ENCODE assay signal across 17 mouse cellular contexts in genomic region chr1:78190386-78191111, GRCm38 (mm10). TPM values are rescaled to one million over a fixed set of nuclear protein-coding genes. Genes with fewer than 3 reads are reported as not detected.
DNase-seq lines count a peak whose midpoint lies in the region; ATAC-seq lines count a peak whose summit lies in the region.
"Had no signal": no experiment of that assay in that cellular context is flagged by ENCODE, and none has a peak within 500 bp of the region (broad histone marks: within the 10 kb centered on the region; RNA-seq: fewer than 3 reads in every experiment).

No protein-coding gene starts in this region.

- peak; percentile 69 for ATAC-seq in hindbrain, embryonic 12.5 days (ENCODE audit: low FRiP score)
- peak; percentile 74 for ATAC-seq in midbrain, embryonic 13.5 days
- ATAC-seq: activated CD4-positive, CD25-positive, alpha-beta regulatory T cell, adult 4 months had no signal

- peak; percentile 58 for DNase-seq in heart, embryonic 10.5 days (ENCODE audit: low spot score)
- no peak for DNase-seq in heart, postnatal 14 days
- DNase-seq in yolk sac, embryonic 10.5 days (ENCODE audit: low spot score) = peak; percentile 3
- no peak for DNase-seq in left cerebral cortex, adult 18-20 months (ENCODE audit: low spot score in 2 of 2)
- DNase-seq in natural killer cell, adult 2 months (ENCODE audit: low spot score in 2 of 2) = no peak
- no peak for DNase-seq in cerebellum, adult 11 months
- DNase-seq: layer of hippocampus, adult 9-11 months; lung, postnatal 14 days; right cerebral cortex, postnatal 14 days; thymus, postnatal 36 days had no signal

- H3K27me3 ChIP-seq in heart, embryonic 10.5 days (ENCODE audit: insufficient read depth, poor library complexity, severe bottlenecking) = peaks cover 97% of the 10 kb centered on the region
- peaks cover 78% of the 10 kb centered on the region for H3K27me3 ChIP-seq in hindbrain, embryonic 12.5 days
- H3K27me3 ChIP-seq in midbrain, embryonic 13.5 days = peaks cover 75% of the 10 kb centered on the region

- peak overlapping the region; percentile 68 for H3K9ac ChIP-seq in hindbrain, embryonic 12.5 days
- peak overlapping the region; percentile 78 for H3K9ac ChIP-seq in midbrain, embryonic 13.5 days (replicated peaks)
- H3K9ac ChIP-seq: limb, embryonic 15.5 days had no signal

- intact Hi-C loops in heart, postnatal 14 days (cut with DNase I) = no loop called here

- no peak overlapping the region for H3K4me3 ChIP-seq in heart, embryonic 10.5 days
- peak overlapping the region; percentile 49 for H3K4me3 ChIP-seq in hindbrain, embryonic 12.5 days
- H3K4me3 ChIP-seq in midbrain, embryonic 13.5 days (replicated peaks) = peak overlapping the region; percentile 58

- H3K4me1 ChIP-seq in heart, embryonic 10.5 days = peaks cover 12% of the 10 kb centered on the region; the same call in 1 of the 2 replicates
- peaks cover 28% of the 10 kb centered on the region for H3K4me1 ChIP-seq in hindbrain, embryonic 12.5 days
- H3K4me1 ChIP-seq in midbrain, embryonic 13.5 days (replicated peaks) = peaks cover 45% of the 10 kb centered on the region

- no peaks in the 10 kb centered on the region for H3K36me3 ChIP-seq in heart, embryonic 10.5 days
- H3K36me3 ChIP-seq in hindbrain, embryonic 12.5 days = no peaks in the 10 kb centered on the region
- no peaks in the 10 kb centered on the region for H3K36me3 ChIP-seq in midbrain, embryonic 13.5 days
- H3K36me3 ChIP-seq: limb, embryonic 15.5 days had no signal

- peak overlapping the region; percentile 66 for H3K4me2 ChIP-seq in hindbrain, embryonic 12.5 days (replicated peaks)
- peak overlapping the region; percentile 75 for H3K4me2 ChIP-seq in midbrain, embryonic 13.5 days (replicated peaks)

- 7% methylated on average over 12 of the region's 12 CpGs for WGBS in heart, embryonic 10.5 days
- WGBS in hindbrain, embryonic 12.5 days = 3% methylated on average over 12 of the region's 12 CpGs
- 2% methylated on average over 12 of the region's 12 CpGs for WGBS in midbrain, embryonic 13.5 days

- H3K9me3 ChIP-seq in heart, embryonic 10.5 days = no peaks in the 10 kb centered on the region
- no peaks in the 10 kb centered on the region for H3K9me3 ChIP-seq in hindbrain, embryonic 12.5 days (replicated peaks)
- no peaks in the 10 kb centered on the region for H3K9me3 ChIP-seq in midbrain, embryonic 13.5 days
- H3K9me3 ChIP-seq: limb, embryonic 15.5 days had no signal

- H3K27ac ChIP-seq in heart, embryonic 10.5 days = no peak overlapping the region
- peak overlapping the region; percentile 87 for H3K27ac ChIP-seq in hindbrain, embryonic 12.5 days
- peak overlapping the region; percentile 93 for H3K27ac ChIP-seq in midbrain, embryonic 13.5 days
- H3K27ac ChIP-seq: limb, embryonic 15.5 days had no signal

RNA-seq across cellular contexts. Expression of gene Pax3, which starts 6.4 kb away (rescaled TPM):
- polyA plus RNA-seq in heart, embryonic 10.5 days (2016; fragmentation: Nextera tagmentation; extraction: Ambion mirVana) = 0.28 and 1.9 TPM in 2 replicates
- under 1 TPM in 1 of 2 experiments, not detected in 1; 0.07 TPM for total RNA-seq in heart, postnatal 14 days (2021)
- polyA plus RNA-seq in hindbrain, embryonic 12.5 days (2016; fragmentation: Nextera tagmentation; extraction: Ambion mirVana) = 32.7 and 37.5 TPM in 2 replicates
- polyA plus RNA-seq in midbrain, embryonic 13.5 days (2015; fragmentation: Nextera tagmentation; extraction: Ambion mirVana) = 30.4 and 35.6 TPM in 2 replicates
- total RNA-seq in left cerebral cortex, adult 18-20 months (2021) = not detected
- total RNA-seq: granulocyte monocyte progenitor cell, adult 5-6 weeks; MEL had no signal
- polyA plus RNA-seq: stomach, embryonic 14.5 days had no signal

Comparison
In these comparisons a context has a peak if more than half of its experiments do, and no peak if none do; other contexts are left out.
1. DNase-seq: peak in heart, embryonic 10.5 days (single experiment) and yolk sac, embryonic 10.5 days (single experiment); none in heart, postnatal 14 days (0 of 2), left cerebral cortex, adult 18-20 months (0 of 2), natural killer cell, adult 2 months (0 of 2) and cerebellum, adult 11 months (single experiment).
2. RNA of gene Pax3, which starts 6.4 kb away (polyA plus RNA-seq): 32.7 to 37.5 TPM in hindbrain, embryonic 12.5 days and 30.4 to 35.6 TPM in midbrain, embryonic 13.5 days; 0.28 to 1.9 TPM in heart, embryonic 10.5 days; every median in the first group is over 10 times any median in the second.